Mouse (Mus musculus): Measurements from ENCODE around the gene Ankrd6.
A peak's percentile ranks its signal among the peaks of the same experiment; 100 is the strongest.

Ankrd6 gene

GRCm38 (mm10) chr4:32951035-32951940 is 647 bp upstream of the Ankrd6 start:
- no peak for DNase-seq (ENCODE audit: low read depth, low spot score)

GRCm38 (mm10) chr4:32948696-32949095 is 1.9 kb downstream of the Ankrd6 start:
- DNase-seq (ENCODE audit: low read depth, low spot score): no peak

GRCm38 (mm10) chr4:32947631-32948030 is 3.0 kb downstream of the Ankrd6 start:
- no peak for DNase-seq (ENCODE audit: low read depth, low spot score)

- no peak for DNase-seq (ENCODE audit: low read depth, low spot score)
These were observed 9.7 kb downstream of the Ankrd6 start for GRCm38 (mm10) chr4:32940984-32941383.

GRCm38 (mm10) chr4:32939964-32940363 is 10.7 kb downstream of the Ankrd6 start:
- DNase-seq (ENCODE audit: low read depth, low spot score): no peak

GRCm38 (mm10) chr4:32939521-32939920 is 11.1 kb downstream of the Ankrd6 start:
- no peak for DNase-seq (ENCODE audit: low read depth, low spot score)

GRCm38 (mm10) chr4:32936762-32937341 is 13.8 kb downstream of the Ankrd6 start:
- no peak for DNase-seq (ENCODE audit: low read depth, low spot score)

GRCm38 (mm10) chr4:32932056-32932455 is 18.6 kb downstream of the Ankrd6 start:
- peak; percentile 84 for DNase-seq (ENCODE audit: low read depth, low spot score)

GRCm38 (mm10) chr4:32929750-32930149 is 20.9 kb downstream of the Ankrd6 start:
- DNase-seq (ENCODE audit: low read depth, low spot score): no peak

- DNase-seq (ENCODE audit: low read depth, low spot score): no peak
These were observed 21.8 kb downstream of the Ankrd6 start for GRCm38 (mm10) chr4:32928692-32929448.

- no peak for DNase-seq (ENCODE audit: low read depth, low spot score)
These were observed 26.7 kb downstream of the Ankrd6 start for GRCm38 (mm10) chr4:32923891-32924294.

- DNase-seq (ENCODE audit: low read depth, low spot score): peak; percentile 54
These were observed 27.2 kb downstream of the Ankrd6 start for GRCm38 (mm10) chr4:32923436-32923835.

GRCm38 (mm10) chr4:32922871-32923270 is 27.8 kb downstream of the Ankrd6 start:
- DNase-seq (ENCODE audit: low read depth, low spot score): no peak

- DNase-seq (ENCODE audit: low read depth, low spot score): no peak
These were observed 29.8 kb downstream of the Ankrd6 start for GRCm38 (mm10) chr4:32920863-32921262.

GRCm38 (mm10) chr4:32918571-32918970 is 32.1 kb downstream of the Ankrd6 start:
- no peak for DNase-seq (ENCODE audit: low read depth, low spot score)

- DNase-seq (ENCODE audit: low read depth, low spot score): no peak
These were observed 33.8 kb downstream of the Ankrd6 start for GRCm38 (mm10) chr4:32916689-32917385.

GRCm38 (mm10) chr4:32915928-32916327 is 34.7 kb downstream of the Ankrd6 start:
- DNase-seq (ENCODE audit: low read depth, low spot score): no peak

GRCm38 (mm10) chr4:32909996-32910395 is 40.6 kb downstream of the Ankrd6 start:
- DNase-seq (ENCODE audit: low read depth, low spot score): no peak

GRCm38 (mm10) chr4:32909241-32909979 is 41.2 kb downstream of the Ankrd6 start:
- DNase-seq (ENCODE audit: low read depth, low spot score): no peak

GRCm38 (mm10) chr4:32907631-32908030 is 43.0 kb downstream of the Ankrd6 start:
- no peak for DNase-seq (ENCODE audit: low read depth, low spot score)

GRCm38 (mm10) chr4:32906627-32907026 is 44.0 kb downstream of the Ankrd6 start:
- no peak for DNase-seq (ENCODE audit: low read depth, low spot score)

Data from WW6 (cell line).